Mouse (Mus musculus) embryonic fibroblast, embryonic 13.5 days (primary cell): Measurements from ENCODE around the gene Ecm1.

Source experiments
- CTCF ChIP-seq: IDR thresholded peaks from 2 replicates; pipeline ENCODE4 v1.5.1; 2011; ENCODE audit warnings: mild to moderate bottlenecking, control low read depth, low read length, moderate library complexity, borderline replicate concordance; ENCODE audit not compliant: insufficient read depth
- POLR2A ChIP-seq: IDR thresholded peaks from 2 replicates; pipeline ENCODE4 v1.6.1; 2011; ENCODE audit warnings: low read depth, mild to moderate bottlenecking, control low read depth, low read length, moderate library complexity

DNA sequence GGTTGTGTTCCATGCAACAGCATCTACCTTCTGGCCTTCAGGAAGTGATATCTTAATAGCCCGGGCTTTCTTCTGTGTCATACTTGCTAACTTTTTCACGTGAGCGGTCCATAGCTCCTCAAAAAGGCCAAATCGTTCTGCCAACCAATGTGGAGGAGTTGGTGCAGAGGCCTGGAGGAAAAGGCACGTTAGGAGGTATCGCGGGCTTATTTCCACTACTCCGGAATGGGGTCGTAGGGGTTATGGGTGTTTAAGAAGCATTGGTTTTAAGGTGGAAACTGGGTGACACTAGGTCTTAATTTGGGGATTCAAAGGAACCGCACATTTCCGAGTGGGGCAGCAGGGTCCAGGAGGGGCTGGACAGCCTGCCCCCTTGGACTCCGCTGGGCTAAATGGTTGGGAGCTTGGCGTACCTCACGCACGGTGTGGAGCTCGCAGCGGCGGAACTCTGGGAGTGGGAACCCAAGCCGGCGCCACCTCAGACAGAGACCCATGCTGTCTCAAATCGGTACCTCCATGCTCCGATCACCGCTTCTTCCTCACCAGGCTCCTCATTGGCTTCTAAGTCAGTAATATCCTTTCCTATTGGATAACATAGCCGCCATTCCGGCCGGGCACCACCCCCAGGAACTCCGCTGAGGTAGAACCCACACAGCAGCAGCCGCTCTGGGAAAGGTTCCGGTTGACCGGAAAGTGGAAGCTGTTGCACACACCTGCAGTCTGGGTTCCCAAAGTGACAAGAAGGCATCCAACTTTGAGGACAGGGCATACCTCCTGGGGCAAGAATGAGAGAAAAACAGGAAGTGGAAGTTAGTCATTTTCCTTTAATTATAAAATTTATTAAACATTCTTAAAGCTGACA lies 15.2 kb upstream of the Ecm1 start:
- TF ChIP-seq POLR2A, result peak; percentile 77
- TF ChIP-seq CTCF, result no peak
